Mouse (Mus musculus): Measurements from ENCODE around the gene Cdk2ap2. TPM values are rescaled to one million over a fixed set of nuclear protein-coding genes. Genes with fewer than 3 reads are reported as not detected.
A peak's percentile ranks its signal among the peaks of the same experiment; 100 is the strongest.

The Cdk2ap2 gene
- polyA plus RNA-seq, 1 experiment: not detected

DNA sequence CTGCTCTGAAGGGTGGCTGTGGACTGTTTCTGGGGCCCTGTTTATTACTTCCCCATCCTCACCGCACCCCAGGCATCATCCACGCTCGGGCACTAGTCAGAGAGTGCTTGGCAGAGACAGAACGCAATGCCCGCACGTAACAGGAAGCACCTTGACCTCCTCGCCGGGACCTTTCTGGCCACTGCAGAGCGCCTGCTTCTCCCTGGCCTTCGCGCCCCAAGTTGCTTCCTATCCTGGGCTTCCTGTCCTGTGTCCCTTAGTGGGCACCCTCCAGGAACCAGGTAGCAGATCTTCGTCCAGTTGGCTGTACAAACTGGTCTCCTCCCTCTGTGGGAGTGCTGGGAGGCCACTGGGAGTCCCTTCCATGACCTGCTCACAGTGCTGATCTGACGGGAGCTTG lies 1.4 kb downstream of the Cdk2ap2 start:
- 86% methylated on average over 13 of the region's 13 CpGs for WGBS
- H3K4me1 ChIP-seq (ENCODE audit: control insufficient read depth, insufficient read depth, low read length): peaks cover 47% of the 10 kb centered on the region
- no peak overlapping the region for H3K27ac ChIP-seq (ENCODE audit: insufficient read depth, low read depth, low read length)
- no peak overlapping the region for H3K4me3 ChIP-seq (ENCODE audit: insufficient read depth, low read depth, low read length)
- no peak for TF ChIP-seq CTCF (IDR thresholded peaks at IDR 0.05; ENCODE audit: insufficient read depth, low read depth, low read length)
- TF ChIP-seq POLR2A (IDR thresholded peaks at IDR 0.05; ENCODE audit: insufficient read depth, low read depth, low read length): no peak

GRCm38 (mm10) chr19:4099056-4099455 lies 2.1 kb downstream of the Cdk2ap2 start:
- no peak overlapping the region for H3K27ac ChIP-seq (ENCODE audit: insufficient read depth, low read depth, low read length)
- H3K4me3 ChIP-seq (ENCODE audit: insufficient read depth, low read depth, low read length): no peak overlapping the region
- WGBS: 10% methylated on average over 9 of the region's 9 CpGs
- TF ChIP-seq CTCF (IDR thresholded peaks at IDR 0.05; ENCODE audit: insufficient read depth, low read depth, low read length) (peak; percentile 86), POLR2A (IDR thresholded peaks at IDR 0.05; ENCODE audit: insufficient read depth, low read depth, low read length) (no peak)
- peaks cover 47% of the 10 kb centered on the region for H3K4me1 ChIP-seq (ENCODE audit: control insufficient read depth, insufficient read depth, low read length)

GRCm38 (mm10) chr19:4099837-4100717 lies 3.1 kb downstream of the Cdk2ap2 start, which contains the start of gene Pitpnm1:
Pitpnm1 (plus strand) TSS chr19:4099998.
- 5% methylated on average over 53 of the region's 53 CpGs for WGBS
- TF ChIP-seq POLR2A (IDR thresholded peaks at IDR 0.05; ENCODE audit: insufficient read depth, low read depth, low read length): no peak
- no peak for TF ChIP-seq CTCF (IDR thresholded peaks at IDR 0.05; ENCODE audit: insufficient read depth, low read depth, low read length)
- Histone ChIP-seq H3K4me1 (ENCODE audit: control insufficient read depth, insufficient read depth, low read length) (peaks cover 47% of the 10 kb centered on the region), H3K27ac (ENCODE audit: insufficient read depth, low read depth, low read length) (peak within 1 kb of the TSS; percentile 26; the same call in 1 of the 2 replicates), H3K4me3 (ENCODE audit: insufficient read depth, low read depth, low read length) (peak within 1 kb of the TSS; percentile 73)

GRCm38 (mm10) chr19:4100718-4101261 lies 3.8 kb downstream of the Cdk2ap2 start:
- Histone ChIP-seq H3K4me1 (ENCODE audit: control insufficient read depth, insufficient read depth, low read length) (peaks cover 47% of the 10 kb centered on the region), H3K27ac (ENCODE audit: insufficient read depth, low read depth, low read length) (peak overlapping the region; percentile 57; the same call in 1 of the 2 replicates), H3K4me3 (ENCODE audit: insufficient read depth, low read depth, low read length) (peak overlapping the region; percentile 73)
- peak; percentile 41 for TF ChIP-seq POLR2A (IDR thresholded peaks at IDR 0.05; ENCODE audit: insufficient read depth, low read depth, low read length)
- no peak for TF ChIP-seq CTCF (IDR thresholded peaks at IDR 0.05; ENCODE audit: insufficient read depth, low read depth, low read length)
- under 1% methylated on average over 52 of the region's 52 CpGs for WGBS

- Histone ChIP-seq H3K27ac (ENCODE audit: insufficient read depth, low read depth, low read length) (no peak overlapping the region), H3K4me3 (ENCODE audit: insufficient read depth, low read depth, low read length) (peak overlapping the region; percentile 73), H3K4me1 (ENCODE audit: control insufficient read depth, insufficient read depth, low read length) (peaks cover 45% of the 10 kb centered on the region)
- 55% methylated on average over 6 of the region's 6 CpGs for WGBS
- TF ChIP-seq CTCF (IDR thresholded peaks at IDR 0.05; ENCODE audit: insufficient read depth, low read depth, low read length): no peak
- TF ChIP-seq POLR2A (IDR thresholded peaks at IDR 0.05; ENCODE audit: insufficient read depth, low read depth, low read length): no peak
These were observed 4.5 kb downstream of the Cdk2ap2 start for GRCm38 (mm10) chr19:4101466-4101865.

GRCm38 (mm10) chr19:4102049-4102448 lies 5.1 kb downstream of the Cdk2ap2 start:
- TF ChIP-seq CTCF (IDR thresholded peaks at IDR 0.05; ENCODE audit: insufficient read depth, low read depth, low read length): no peak
- no peak for TF ChIP-seq POLR2A (IDR thresholded peaks at IDR 0.05; ENCODE audit: insufficient read depth, low read depth, low read length)

GRCm38 (mm10) chr19:4102626-4103025 lies 5.6 kb downstream of the Cdk2ap2 start:
- 95% methylated on average over 12 of the region's 12 CpGs for WGBS
- no peak overlapping the region for H3K4me3 ChIP-seq (ENCODE audit: insufficient read depth, low read depth, low read length)

More at GRCm38 (mm10) chr19:4102049-4102448, 5.1 kb downstream of the Cdk2ap2 start:
- peaks cover 44% of the 10 kb centered on the region for H3K4me1 ChIP-seq (ENCODE audit: control insufficient read depth, insufficient read depth, low read length)
- no peak overlapping the region for H3K27ac ChIP-seq (ENCODE audit: insufficient read depth, low read depth, low read length)
- H3K4me3 ChIP-seq (ENCODE audit: insufficient read depth, low read depth, low read length): peak overlapping the region; percentile 73; the same call in 1 of the 2 replicates
- 88% methylated on average over 2 of the region's 2 CpGs for WGBS

GRCm38 (mm10) chr19:4103294-4103693 lies 6.3 kb downstream of the Cdk2ap2 start:
- H3K4me1 ChIP-seq (ENCODE audit: control insufficient read depth, insufficient read depth, low read length): peaks cover 36% of the 10 kb centered on the region
- no peak overlapping the region for H3K27ac ChIP-seq (ENCODE audit: insufficient read depth, low read depth, low read length)
- TF ChIP-seq POLR2A (IDR thresholded peaks at IDR 0.05; ENCODE audit: insufficient read depth, low read depth, low read length) (no peak), CTCF (IDR thresholded peaks at IDR 0.05; ENCODE audit: insufficient read depth, low read depth, low read length) (no peak)
- 97% methylated on average over 18 of the region's 18 CpGs for WGBS
- H3K4me3 ChIP-seq (ENCODE audit: insufficient read depth, low read depth, low read length): no peak overlapping the region

More at GRCm38 (mm10) chr19:4102626-4103025, 5.6 kb downstream of the Cdk2ap2 start:
- Histone ChIP-seq H3K27ac (ENCODE audit: insufficient read depth, low read depth, low read length) (no peak overlapping the region), H3K4me1 (ENCODE audit: control insufficient read depth, insufficient read depth, low read length) (peaks cover 41% of the 10 kb centered on the region)
- TF ChIP-seq CTCF (IDR thresholded peaks at IDR 0.05; ENCODE audit: insufficient read depth, low read depth, low read length) (no peak), POLR2A (IDR thresholded peaks at IDR 0.05; ENCODE audit: insufficient read depth, low read depth, low read length) (no peak)

DNA sequence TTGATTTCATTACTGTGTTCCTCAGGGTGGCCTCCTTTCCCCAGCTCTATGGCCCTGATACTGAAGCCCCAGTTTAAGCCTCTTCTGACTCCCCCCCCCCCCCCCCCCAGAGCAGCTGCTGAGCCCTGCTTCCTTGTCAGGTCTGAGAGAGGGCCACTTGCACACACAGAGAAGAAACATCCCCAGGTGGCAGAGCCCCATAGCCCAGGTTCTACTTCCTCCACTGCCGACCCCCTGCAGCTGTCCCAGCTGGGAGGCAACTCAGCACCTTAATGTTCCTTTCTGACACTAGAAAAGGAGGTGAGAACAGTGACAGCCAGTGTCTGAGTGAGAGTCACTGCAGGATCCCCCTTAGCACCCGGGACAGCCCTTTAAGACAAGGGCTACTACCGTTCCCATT lies 6.8 kb downstream of the Cdk2ap2 start:
- H3K4me1 ChIP-seq (ENCODE audit: control insufficient read depth, insufficient read depth, low read length): peaks cover 31% of the 10 kb centered on the region
- TF ChIP-seq CTCF (IDR thresholded peaks at IDR 0.05; ENCODE audit: insufficient read depth, low read depth, low read length) (no peak), POLR2A (IDR thresholded peaks at IDR 0.05; ENCODE audit: insufficient read depth, low read depth, low read length) (no peak)
- 78% methylated on average over 3 of the region's 3 CpGs for WGBS
- no peak overlapping the region for H3K4me3 ChIP-seq (ENCODE audit: insufficient read depth, low read depth, low read length)
- no peak overlapping the region for H3K27ac ChIP-seq (ENCODE audit: insufficient read depth, low read depth, low read length)

Measured in olfactory bulb, adult 2 months (tissue).